ENCODE assay signal across 8 mouse cellular contexts in the genomic region with DNA sequence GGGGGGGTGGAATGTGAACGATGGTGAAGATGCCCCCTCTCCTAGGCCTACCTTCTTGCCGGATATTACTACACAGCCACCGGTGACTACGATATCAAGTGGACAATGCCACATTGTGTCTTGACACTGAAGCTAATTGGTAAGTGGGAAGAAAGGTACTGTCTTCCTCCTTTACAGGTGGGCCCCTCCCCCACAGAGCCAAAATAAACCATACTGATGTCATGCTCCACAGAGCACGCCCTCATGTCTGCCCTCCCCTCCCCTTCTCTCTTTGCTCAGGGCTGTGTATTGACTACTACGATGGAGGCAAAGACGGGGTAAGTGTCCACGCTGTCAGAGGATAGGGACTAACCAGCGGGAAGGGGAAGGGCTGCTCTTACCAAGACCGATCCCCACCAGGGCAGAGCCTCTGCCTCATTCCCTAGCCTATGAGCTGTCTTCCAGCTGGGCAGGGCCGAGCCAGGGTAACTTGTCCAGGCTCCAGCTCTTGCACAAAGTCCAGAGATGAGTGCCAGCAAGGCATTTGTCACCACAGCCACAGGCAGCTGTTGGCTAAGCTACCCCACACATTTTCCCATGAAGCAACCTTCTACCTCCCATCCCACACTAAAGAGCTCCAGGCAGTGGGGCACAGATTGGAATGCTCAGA. TPM values are rescaled to one million over a fixed set of nuclear protein-coding genes. Genes with fewer than 3 reads are reported as not detected.
DNase-seq lines count a peak whose midpoint lies in the region; ATAC-seq and TF ChIP-seq lines count a peak whose summit lies in the region.

No protein-coding gene starts in this region.

- no peaks in the 10 kb centered on the region for H3K27me3 ChIP-seq in hindbrain, embryonic 14.5 days (ENCODE audit: control insufficient read depth, insufficient read depth, low read length)
- H3K27me3 ChIP-seq in hindbrain, embryonic 12.5 days, result no peaks in the 10 kb centered on the region

- H3K4me3 ChIP-seq in hindbrain, embryonic 14.5 days (replicated peaks; ENCODE audit: low read length), result no peak overlapping the region
- H3K4me3 ChIP-seq in hindbrain, embryonic 12.5 days, result no peak overlapping the region
- H3K4me3 ChIP-seq in lung, adult 2 months (replicated peaks; ENCODE audit: extremely low read depth, low read depth, low read length), result no peak overlapping the region

- peaks cover 66% of the 10 kb centered on the region for H3K36me3 ChIP-seq in hindbrain, embryonic 14.5 days (replicated peaks; ENCODE audit: control insufficient read depth, insufficient read depth)
- H3K36me3 ChIP-seq in hindbrain, embryonic 12.5 days, result peaks cover 67% of the 10 kb centered on the region

- DNase-seq in hindbrain, embryonic 14.5 days (ENCODE audit: low spot score), result no peak
- DNase-seq in adipocyte (ENCODE audit: low spot score), result peak; percentile 99
- peak; percentile 87 for DNase-seq in gastrocnemius, adult 18-20 months (ENCODE audit: low spot score)
- peak; percentile 69 for DNase-seq in kidney, adult 9 months
- peak; percentile 40 for DNase-seq in lung, adult 2 months
- no peak for DNase-seq in T-cell, adult 2 months (ENCODE audit: low spot score)

- no peak overlapping the region for H3K27ac ChIP-seq in hindbrain, embryonic 14.5 days
- no peak overlapping the region for H3K27ac ChIP-seq in hindbrain, embryonic 12.5 days

- no peak for TF ChIP-seq CTCF in lung, adult 2 months (IDR thresholded peaks at IDR 0.05; ENCODE audit: insufficient read depth, low read length)

- ATAC-seq in hindbrain, embryonic 14.5 days (ENCODE audit: low FRiP score), result peak; percentile 22; the same call in 1 of the 2 replicates
- ATAC-seq in hindbrain, embryonic 12.5 days (ENCODE audit: low FRiP score), result no peak
- no peak for ATAC-seq in activated CD4-positive, CD25-positive, alpha-beta regulatory T cell, adult 4 months

- H3K9ac ChIP-seq in hindbrain, embryonic 14.5 days, result no peak overlapping the region
- no peak overlapping the region for H3K9ac ChIP-seq in hindbrain, embryonic 12.5 days

- TF ChIP-seq POLR2A in lung, adult 2 months (IDR thresholded peaks at IDR 0.05; ENCODE audit: borderline replicate concordance, extremely low read depth, low read depth, low read length), result no peak

- no peaks in the 10 kb centered on the region for H3K9me3 ChIP-seq in hindbrain, embryonic 14.5 days (ENCODE audit: control insufficient read depth, low read length)
- H3K9me3 ChIP-seq in hindbrain, embryonic 12.5 days (replicated peaks), result no peaks in the 10 kb centered on the region

- H3K4me2 ChIP-seq in hindbrain, embryonic 14.5 days (replicated peaks), result no peak overlapping the region
- no peak overlapping the region for H3K4me2 ChIP-seq in hindbrain, embryonic 12.5 days (replicated peaks)

- H3K4me1 ChIP-seq in hindbrain, embryonic 14.5 days (replicated peaks; ENCODE audit: control insufficient read depth, insufficient read depth, low read length), result no peaks in the 10 kb centered on the region
- H3K4me1 ChIP-seq in hindbrain, embryonic 12.5 days, result no peaks in the 10 kb centered on the region
- no peaks in the 10 kb centered on the region for H3K4me1 ChIP-seq in lung, adult 2 months (ENCODE audit: control insufficient read depth, insufficient read depth, low read length)

- 83% methylated on average over 11 of the region's 11 CpGs for WGBS in hindbrain, embryonic 14.5 days
- 87% methylated on average over 11 of the region's 11 CpGs for WGBS in hindbrain, embryonic 12.5 days
- WGBS in lung, adult 2 months, result 63% methylated on average over 11 of the region's 11 CpGs

RNA-seq across cellular contexts. Expression of a gene that starts 11.9 kb away (rescaled TPM):
- polyA plus RNA-seq in hindbrain, embryonic 14.5 days (2014; fragmentation: Nextera tagmentation; extraction: Ambion mirVana), result 91.4 and 94.1 TPM in 2 replicates
- 131 and 138 TPM in 2 replicates for polyA plus RNA-seq in hindbrain, embryonic 12.5 days (2016; fragmentation: Nextera tagmentation; extraction: Ambion mirVana)
- total RNA-seq in gastrocnemius, adult 18-20 months (2021), result 10 to 100 TPM; 58.4 to 60.4 TPM
- 29.6 and 42.9 TPM in 2 replicates for polyA plus RNA-seq in lung, adult 2 months (2012; rRNA removed)
- polyA plus RNA-seq in activated CD4-positive, CD25-positive, alpha-beta regulatory T cell, adult 4 months (2017; shearing (Covaris generic)), result 100 to 1,000 TPM; 401 to 440 TPM

RNA-seq across cellular contexts. Expression of a gene that starts 12.1 kb away (rescaled TPM):
- polyA plus RNA-seq in hindbrain, embryonic 14.5 days (2014; fragmentation: Nextera tagmentation; extraction: Ambion mirVana), result 241 and 242 TPM in 2 replicates
- 291 and 292 TPM in 2 replicates for polyA plus RNA-seq in hindbrain, embryonic 12.5 days (2016; fragmentation: Nextera tagmentation; extraction: Ambion mirVana)
- total RNA-seq in gastrocnemius, adult 18-20 months (2021), result 100 to 1,000 TPM; 134 to 155 TPM
- 64.7 and 74.4 TPM in 2 replicates for polyA plus RNA-seq in lung, adult 2 months (2012; rRNA removed)
- polyA plus RNA-seq in activated CD4-positive, CD25-positive, alpha-beta regulatory T cell, adult 4 months (2017; shearing (Covaris generic)), result 10 to 100 TPM; 72.2 to 87.3 TPM

RNA-seq across cellular contexts. Expression of a gene that starts 37.3 kb away (rescaled TPM):
- polyA plus RNA-seq in hindbrain, embryonic 14.5 days (2014; fragmentation: Nextera tagmentation; extraction: Ambion mirVana), result 42.4 and 42.9 TPM in 2 replicates
- polyA plus RNA-seq in hindbrain, embryonic 12.5 days (2016; fragmentation: Nextera tagmentation; extraction: Ambion mirVana), result 45.3 and 48.6 TPM in 2 replicates
- total RNA-seq in gastrocnemius, adult 18-20 months (2021), result 10 to 100 TPM; 14.4 to 17.8 TPM
- polyA plus RNA-seq in lung, adult 2 months (2012; rRNA removed), result 83.3 and 112 TPM in 2 replicates
- polyA plus RNA-seq in activated CD4-positive, CD25-positive, alpha-beta regulatory T cell, adult 4 months (2017; shearing (Covaris generic)), result 10 to 100 TPM; 24.3 to 25.9 TPM

RNA-seq across cellular contexts. Expression of a gene that starts 38.4 kb away (rescaled TPM):
- 3.5 and 4.3 TPM in 2 replicates for polyA plus RNA-seq in hindbrain, embryonic 14.5 days (2014; fragmentation: Nextera tagmentation; extraction: Ambion mirVana)
- polyA plus RNA-seq in hindbrain, embryonic 12.5 days (2016; fragmentation: Nextera tagmentation; extraction: Ambion mirVana), result 5.6 TPM in 2 replicates
- total RNA-seq in gastrocnemius, adult 18-20 months (2021), result 1 to 10 TPM in 1 of 2 experiments, under 1 TPM in 1; 0.90 to 1.1 TPM
- 38.9 and 48.7 TPM in 2 replicates for polyA plus RNA-seq in lung, adult 2 months (2012; rRNA removed)
- 100 to 1,000 TPM; 138 to 144 TPM for polyA plus RNA-seq in activated CD4-positive, CD25-positive, alpha-beta regulatory T cell, adult 4 months (2017; shearing (Covaris generic))

RNA-seq across cellular contexts. Expression of a gene that starts 41.1 kb away (rescaled TPM):
- polyA plus RNA-seq in hindbrain, embryonic 14.5 days (2014; fragmentation: Nextera tagmentation; extraction: Ambion mirVana), result 616 and 701 TPM in 2 replicates
- 519 and 565 TPM in 2 replicates for polyA plus RNA-seq in hindbrain, embryonic 12.5 days (2016; fragmentation: Nextera tagmentation; extraction: Ambion mirVana)
- total RNA-seq in gastrocnemius, adult 18-20 months (2021), result 100 to 1,000 TPM; 162 TPM
- polyA plus RNA-seq in lung, adult 2 months (2012; rRNA removed), result 222 and 226 TPM in 2 replicates
- 100 to 1,000 TPM; 529 to 630 TPM for polyA plus RNA-seq in activated CD4-positive, CD25-positive, alpha-beta regulatory T cell, adult 4 months (2017; shearing (Covaris generic))

Comparison
In these comparisons a context has a peak if more than half of its experiments do, and no peak if none do; other contexts are left out.
1. DNase-seq: peak in adipocyte (single experiment), gastrocnemius, adult 18-20 months (single experiment), kidney, adult 9 months (single experiment) and lung, adult 2 months (single experiment); none in hindbrain, embryonic 14.5 days (single experiment) and T-cell, adult 2 months (single experiment).